Mouse (Mus musculus) adrenal gland (tissue): ENCODE measurements around the gene Cldn22.
"Not testable (repeated sequence)": the region's sequence is repeated elsewhere in the genome, so short reads cannot be mapped to it uniquely, and the experiment has no call there.

ENCODE experiments used
- intact Hi-C: fragments of 180-260 bp; cut with DNase I; formaldehyde crosslinking; loops from one replicate; pipeline ENCODE4 v1.15.1; 2025
- long read RNA-seq, 2 experiments: library from polyadenylated mRNA; unstranded; transcript quantifications; one replicate each; pipeline ENCODE4 v2.0.0; 2020; ENCODE audit warnings: borderline replicate concordance in 1 of 2; ENCODE audit not compliant: insufficient replicate concordance in 1 of 2

The Cldn22 gene
- long read RNA-seq, experiment 1 = 0 reads
- long read RNA-seq, experiment 2, partial matches to known transcripts = 0 of 4 reads
- long read RNA-seq, experiment 2, other reads (novel, unspliced or antisense) = 0 of 4 reads

- intact Hi-C loops = no loop called here
These were observed at the start of gene Cldn22 for GRCm38 (mm10) chr8:47824182-47824581. Cldn22 (plus strand) TSS chr8:47824482.

GRCm38 (mm10) chr8:47777415-47777814, 46.9 kb upstream of the Cldn22 start:
- intact Hi-C loops = no loop called here

GRCm38 (mm10) chr8:47779589-47779988, 44.7 kb upstream of the Cldn22 start:
- intact Hi-C loops = no loop called here

GRCm38 (mm10) chr8:47781881-47782280, 42.4 kb upstream of the Cldn22 start:
- intact Hi-C loops = no loop called here

GRCm38 (mm10) chr8:47783544-47783943, 40.7 kb upstream of the Cldn22 start:
- intact Hi-C loops = no loop called here

- intact Hi-C loops = no loop called here
These were observed 40.3 kb upstream of the Cldn22 start for GRCm38 (mm10) chr8:47783944-47784343.

- intact Hi-C loops = no loop called here
These were observed 39.8 kb upstream of the Cldn22 start for GRCm38 (mm10) chr8:47784436-47784835.

GRCm38 (mm10) chr8:47786323-47786722, 38.0 kb upstream of the Cldn22 start:
- intact Hi-C loops = no loop called here

- intact Hi-C loops = no loop called here
These were observed 36.6 kb upstream of the Cldn22 start for GRCm38 (mm10) chr8:47787705-47788104.

GRCm38 (mm10) chr8:47791986-47792385, 32.3 kb upstream of the Cldn22 start:
- intact Hi-C loops = no loop called here

GRCm38 (mm10) chr8:47799438-47799837, 24.8 kb upstream of the Cldn22 start:
- intact Hi-C loops = no loop called here

GRCm38 (mm10) chr8:47802349-47802748, 21.9 kb upstream of the Cldn22 start:
- intact Hi-C loops = no loop called here

- intact Hi-C loops = no loop called here
These were observed 20.0 kb upstream of the Cldn22 start for GRCm38 (mm10) chr8:47804262-47804661.

- intact Hi-C loops = no loop called here
These were observed 14.2 kb upstream of the Cldn22 start for GRCm38 (mm10) chr8:47809970-47810665.

GRCm38 (mm10) chr8:47810666-47811015, 13.6 kb upstream of the Cldn22 start:
- intact Hi-C loops = no loop called here

- intact Hi-C loops = no loop called here
These were observed 13.1 kb upstream of the Cldn22 start for GRCm38 (mm10) chr8:47811221-47811620.

GRCm38 (mm10) chr8:47819034-47819433, 5.2 kb upstream of the Cldn22 start:
- intact Hi-C loops = no loop called here

- intact Hi-C loops = no loop called here
These were observed 3.1 kb upstream of the Cldn22 start for GRCm38 (mm10) chr8:47820914-47821772.

GRCm38 (mm10) chr8:47821843-47822242, 2.4 kb upstream of the Cldn22 start, which contains the start of gene Cldn24:
Cldn24 (plus strand) TSS chr8:47822143.
- intact Hi-C loops = no loop called here

GRCm38 (mm10) chr8:47822541-47822940, 1.7 kb upstream of the Cldn22 start:
- intact Hi-C loops = not testable (repeated sequence)

GRCm38 (mm10) chr8:47823777-47824176, 505 bp upstream of the Cldn22 start:
- intact Hi-C loops = no loop called here

- intact Hi-C loops = no loop called here
These were observed 1.3 kb downstream of the Cldn22 start for GRCm38 (mm10) chr8:47825596-47825995.
